Mouse (Mus musculus): ENCODE results near the gene Sema6d. TPM values are rescaled to one million over a fixed set of nuclear protein-coding genes. Genes with fewer than 3 reads are reported as not detected.

Gene Sema6d
- total RNA-seq, 2 experiments from 2014 or later: 50.6 to 77.6 TPM

DNA sequence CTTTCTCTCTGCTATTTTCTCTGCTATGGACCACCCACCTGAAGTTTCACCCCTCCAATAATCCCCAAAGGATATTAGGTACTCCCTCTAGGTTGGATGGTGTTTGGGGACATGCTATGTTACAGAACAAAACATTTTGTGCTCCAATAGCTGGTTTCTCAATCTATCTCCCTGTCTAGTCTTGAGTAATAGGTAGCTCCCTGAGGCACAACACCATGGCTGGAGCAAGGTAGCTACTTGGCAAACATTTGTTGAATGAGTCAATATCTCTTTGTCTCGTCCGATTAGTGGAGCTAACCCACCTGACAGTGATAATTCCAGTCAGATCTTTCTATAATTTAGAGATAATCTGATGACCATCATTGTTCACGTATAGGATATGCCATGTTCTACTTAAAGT is 437.9 kb downstream of the Sema6d start:
- no peak for DNase-seq (ENCODE audit: extremely low spot score in 1 of 2, low spot score in 1 of 2)

DNA sequence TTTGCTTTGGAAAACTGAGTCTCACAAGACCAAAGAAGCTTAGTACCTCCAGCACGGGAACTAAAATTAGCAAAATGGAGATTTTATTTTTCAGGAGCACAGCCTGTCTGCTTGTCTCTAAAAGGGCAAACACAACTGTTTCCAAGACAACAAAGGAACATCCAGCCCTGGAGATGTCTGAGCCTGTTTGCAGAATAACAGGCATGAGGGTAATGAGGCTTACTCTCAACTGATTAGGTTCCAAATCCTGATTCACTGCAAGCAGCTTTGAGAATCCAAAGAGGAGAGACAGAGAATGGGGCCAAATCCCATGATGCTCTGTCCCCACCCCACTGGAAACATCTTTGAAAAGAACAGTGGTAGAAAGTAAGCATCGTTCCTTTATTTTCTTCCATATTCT is 440.7 kb downstream of the Sema6d start:
- no peak for DNase-seq (ENCODE audit: extremely low spot score in 1 of 2, low spot score in 1 of 2)

DNA sequence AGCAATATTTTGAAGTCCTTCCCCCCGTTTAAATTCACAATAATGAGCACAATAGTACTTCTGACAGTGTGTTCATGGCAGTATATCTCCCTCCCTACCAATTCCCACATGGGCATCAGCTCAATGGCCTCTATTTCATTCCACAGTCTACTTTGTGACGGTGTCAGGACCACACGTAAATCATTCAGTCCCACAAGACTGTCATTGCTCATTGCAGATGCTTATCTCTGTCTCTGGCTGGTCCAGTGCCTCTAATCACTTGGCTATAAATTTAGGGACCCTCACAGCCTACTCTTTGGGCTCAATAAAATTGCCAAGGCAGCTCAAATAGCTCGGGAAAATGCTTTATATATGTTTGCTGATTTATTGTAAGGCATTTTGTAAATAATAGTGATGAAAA is 441.3 kb downstream of the Sema6d start:
- DNase-seq (ENCODE audit: extremely low spot score in 1 of 2, low spot score in 1 of 2): no peak

DNA sequence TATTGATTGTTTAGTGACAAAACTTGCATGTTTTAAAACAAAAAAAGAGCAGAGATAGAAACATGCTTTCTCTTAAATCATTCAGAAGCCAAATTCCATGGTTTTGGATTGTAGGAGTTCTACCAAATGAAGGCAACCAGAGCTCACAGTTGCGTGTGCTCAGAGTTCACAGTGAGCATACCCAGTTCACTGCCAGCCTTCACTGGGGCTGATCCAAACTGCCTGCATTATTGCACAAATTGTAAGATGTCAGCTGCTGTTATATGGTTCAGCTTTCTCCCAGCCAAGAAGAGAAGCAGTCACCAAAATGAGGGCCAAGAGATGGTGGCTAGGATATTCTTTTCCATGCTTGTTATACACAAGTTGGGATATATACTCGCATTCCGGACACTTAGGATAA is 443.1 kb downstream of the Sema6d start:
- DNase-seq (ENCODE audit: extremely low spot score in 1 of 2, low spot score in 1 of 2): no peak

DNA sequence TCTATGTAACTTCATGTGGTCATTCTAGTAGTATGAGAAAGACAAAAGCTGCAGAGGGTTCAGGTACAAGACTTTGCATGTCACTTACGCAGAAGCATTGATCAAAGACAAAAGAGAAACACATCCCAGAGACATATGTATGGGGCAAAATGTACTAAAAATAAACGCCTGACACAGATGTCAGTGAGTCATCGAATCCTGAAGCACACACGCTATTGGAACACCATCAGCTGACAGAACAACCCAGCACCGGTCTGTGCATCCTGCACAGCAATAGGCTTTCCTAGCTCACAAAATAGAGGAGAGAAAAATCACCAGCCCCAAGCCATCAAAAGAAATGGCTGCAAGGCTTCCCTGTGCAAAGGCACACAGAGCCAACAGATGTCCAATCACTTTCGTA is 443.8 kb downstream of the Sema6d start:
- DNase-seq (ENCODE audit: extremely low spot score in 1 of 2, low spot score in 1 of 2): no peak

DNA sequence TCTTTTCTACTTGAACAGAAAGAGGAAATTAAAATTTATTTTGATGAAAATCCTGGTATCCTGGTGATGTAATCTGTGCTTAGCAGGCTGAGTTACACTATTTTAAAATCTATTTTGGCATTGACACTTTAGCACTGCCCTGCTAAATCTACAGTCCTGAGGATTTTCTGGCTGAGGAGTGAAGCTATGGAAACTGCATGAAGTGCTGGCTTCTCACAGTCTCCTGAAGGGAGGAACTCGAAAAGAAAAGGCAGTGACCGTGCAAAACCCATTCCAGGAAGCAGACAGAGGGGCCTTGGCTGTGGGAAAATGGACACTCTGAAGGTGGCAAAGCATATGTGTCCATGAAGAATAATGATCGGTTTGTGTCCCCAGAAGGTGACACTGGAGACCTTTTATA is 460.5 kb downstream of the Sema6d start:
- DNase-seq (ENCODE audit: extremely low spot score in 1 of 2, low spot score in 1 of 2): no peak

DNA sequence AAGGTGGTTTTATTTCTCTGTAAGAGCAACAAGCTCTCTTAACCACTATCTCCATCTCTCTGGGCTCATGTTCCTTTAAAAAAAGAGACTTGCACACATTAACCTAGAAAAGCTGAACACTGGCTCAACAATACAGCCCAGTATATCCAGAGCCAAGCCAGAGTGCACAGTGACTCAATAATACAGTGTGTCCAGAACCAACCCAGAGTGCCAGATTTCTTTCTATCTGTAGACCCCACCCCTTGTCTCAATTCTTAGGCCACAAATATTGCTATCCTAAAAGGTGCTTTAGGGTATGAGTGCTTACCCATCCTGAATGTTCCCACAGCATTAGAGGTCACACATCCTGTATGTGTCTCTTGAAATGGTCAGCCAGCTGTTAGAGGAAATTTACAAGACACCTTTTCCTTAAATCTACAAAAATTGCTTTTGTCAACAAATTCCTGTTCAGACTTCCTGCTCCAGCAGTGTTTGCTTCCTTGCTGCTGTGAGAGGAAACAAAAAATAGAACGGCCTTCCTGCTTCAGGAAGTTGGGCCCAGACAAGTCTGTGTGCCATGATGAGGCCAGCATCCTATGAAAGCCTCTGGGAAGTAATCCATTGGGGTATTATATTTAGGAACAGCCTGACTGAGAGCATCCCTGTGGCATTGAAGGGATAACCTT is 465.1 kb downstream of the Sema6d start:
- no peak for DNase-seq (ENCODE audit: extremely low spot score in 1 of 2, low spot score in 1 of 2)

DNA sequence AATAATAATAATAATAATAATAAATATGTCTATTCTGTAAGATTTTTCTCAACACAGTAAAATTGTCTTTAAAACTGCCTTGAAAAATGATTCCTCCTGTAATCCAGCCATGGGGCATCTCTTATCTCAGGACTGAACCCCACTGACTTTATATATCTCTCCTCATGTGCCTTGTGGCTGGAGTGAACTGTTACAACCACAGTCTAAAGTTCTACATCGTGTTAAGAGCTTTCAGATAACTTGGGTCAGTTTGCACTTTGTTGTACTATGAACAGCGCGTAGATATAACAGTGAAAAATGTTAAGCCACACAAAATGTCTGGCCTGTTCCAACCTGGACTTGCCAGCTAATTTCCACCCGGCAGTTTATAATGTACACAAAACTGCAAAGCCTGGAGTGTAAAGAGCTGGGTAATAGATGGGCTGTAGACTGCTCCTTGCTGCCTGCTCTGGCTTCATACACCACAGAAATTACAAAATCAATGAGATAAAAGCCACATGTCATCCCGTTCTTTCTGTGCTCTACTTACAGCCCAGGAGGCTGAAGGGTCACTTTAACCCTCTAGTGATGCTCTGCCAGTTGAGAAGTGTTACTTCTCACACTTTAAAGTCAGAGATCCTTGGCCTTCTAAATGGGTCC is 467.2 kb downstream of the Sema6d start:
- no peak for DNase-seq (ENCODE audit: extremely low spot score in 1 of 2, low spot score in 1 of 2)

DNA sequence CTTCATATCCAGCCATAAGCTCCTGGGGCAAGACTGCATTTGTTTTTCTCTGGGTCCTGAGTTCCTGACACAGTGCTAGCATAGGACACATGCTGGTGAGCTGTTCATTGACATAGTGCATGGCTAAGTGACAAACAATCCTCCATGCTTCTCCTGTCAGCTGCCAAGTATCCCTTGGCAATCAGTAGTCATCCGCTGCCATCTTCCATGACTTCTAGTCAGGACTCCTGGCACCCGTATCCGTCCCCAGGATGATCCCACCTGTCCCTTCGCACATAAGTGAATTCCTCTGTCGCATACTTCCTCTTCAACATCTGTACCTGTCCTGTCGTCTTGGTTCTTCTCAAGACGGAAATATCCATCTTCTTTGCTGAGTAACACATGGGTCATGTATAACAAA is 468.3 kb downstream of the Sema6d start:
- DNase-seq (ENCODE audit: extremely low spot score in 1 of 2, low spot score in 1 of 2): no peak

DNA sequence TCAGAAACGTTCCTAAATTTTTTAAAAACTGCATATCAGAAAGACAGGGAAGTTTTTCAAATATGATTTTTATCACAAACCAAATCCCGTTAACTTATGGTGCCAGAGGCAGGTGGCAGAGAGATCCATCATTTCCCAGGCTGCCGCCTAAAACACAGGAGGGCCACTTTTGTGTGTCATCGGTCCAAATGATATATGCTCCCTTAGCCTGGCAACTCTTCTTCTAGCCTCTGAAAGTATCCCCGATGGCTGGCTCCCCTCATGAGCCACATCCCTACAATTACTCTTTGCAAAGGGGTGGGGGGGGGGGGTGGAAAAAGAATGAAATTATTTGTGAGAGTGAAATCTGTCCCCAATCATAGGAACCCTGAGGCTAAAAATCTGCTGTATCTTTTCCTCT is 471.9 kb downstream of the Sema6d start:
- no peak for DNase-seq (ENCODE audit: extremely low spot score in 1 of 2, low spot score in 1 of 2)

DNA sequence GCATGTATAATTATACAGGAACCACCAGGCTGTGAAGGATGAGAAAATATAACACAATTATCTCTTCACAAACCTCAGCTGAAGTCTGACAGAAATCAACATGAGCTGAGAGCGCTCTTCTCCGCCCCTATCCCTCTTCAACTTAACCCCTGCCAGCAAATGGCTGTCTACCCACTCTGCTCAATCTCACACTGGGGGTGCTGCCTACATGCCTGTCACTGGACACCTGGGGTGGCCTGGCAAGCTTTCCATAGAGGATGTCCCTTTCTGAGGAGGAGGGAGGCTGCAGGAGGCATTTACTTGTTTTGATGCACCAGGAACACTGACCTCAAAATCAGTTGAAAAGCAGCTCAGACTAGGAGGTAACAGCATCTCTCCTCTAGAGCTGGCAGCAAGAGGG is 472.3 kb downstream of the Sema6d start:
- no peak for DNase-seq (ENCODE audit: extremely low spot score in 1 of 2, low spot score in 1 of 2)

DNA sequence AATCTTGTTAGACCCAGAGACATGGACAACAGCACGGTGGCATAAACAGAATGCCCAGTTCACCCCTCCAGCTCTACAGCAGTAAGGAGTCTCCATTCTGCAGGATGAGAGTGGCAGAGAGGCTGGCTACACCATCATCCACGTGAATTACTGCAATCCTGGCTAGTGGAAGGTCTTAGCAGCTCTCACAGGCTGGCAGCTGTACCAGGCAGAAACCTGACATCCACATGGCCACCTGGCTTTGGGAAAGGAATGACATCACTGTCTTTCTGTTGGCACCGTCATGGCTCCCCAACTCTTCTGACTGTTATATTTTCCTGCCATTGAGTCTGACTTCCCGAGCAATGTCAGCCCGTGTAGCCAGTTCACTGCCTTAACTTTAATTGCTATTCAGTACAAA is 474.0 kb downstream of the Sema6d start:
- DNase-seq (ENCODE audit: extremely low spot score in 1 of 2, low spot score in 1 of 2): no peak

DNA sequence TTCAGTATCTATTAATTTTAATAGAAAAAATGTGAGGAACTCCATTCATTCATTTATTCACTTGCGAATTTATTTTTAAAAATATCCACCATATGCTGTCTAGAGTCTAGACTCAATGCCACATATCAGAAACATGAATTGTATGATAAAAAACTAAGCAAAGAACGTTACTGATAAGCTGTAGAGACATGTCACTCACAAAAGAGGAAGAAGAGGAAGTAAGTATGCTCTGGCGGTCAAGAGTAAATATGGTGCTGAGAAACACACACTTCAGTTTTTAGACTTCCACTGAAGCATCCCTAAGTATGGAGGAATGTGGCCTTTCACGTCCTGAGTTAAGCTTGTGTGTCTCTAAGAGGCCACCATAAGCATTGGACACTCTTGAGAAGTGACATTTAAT is 484.0 kb downstream of the Sema6d start:
- no peak for DNase-seq (ENCODE audit: extremely low spot score in 1 of 2, low spot score in 1 of 2)

DNA sequence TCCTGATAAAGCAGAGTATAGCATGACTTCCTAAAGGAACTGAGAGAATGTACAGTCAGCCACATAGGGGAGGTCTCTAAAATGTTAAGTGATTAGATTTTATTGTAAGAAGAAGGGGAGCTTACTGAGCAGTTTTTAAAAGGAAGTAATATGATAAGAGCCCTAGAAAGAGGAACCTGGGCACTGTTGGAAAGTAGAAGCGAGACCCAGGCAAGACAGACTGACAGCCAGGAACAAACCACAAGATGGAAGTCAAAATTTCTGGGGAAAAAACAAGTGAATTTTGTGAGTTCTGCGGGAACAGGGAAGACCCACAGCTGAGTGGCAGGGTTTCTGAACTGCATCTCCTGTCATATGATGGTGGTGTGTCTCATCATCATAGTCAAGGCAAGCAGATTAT is 486.3 kb downstream of the Sema6d start:
- no peak for DNase-seq (ENCODE audit: extremely low spot score in 1 of 2, low spot score in 1 of 2)

DNA sequence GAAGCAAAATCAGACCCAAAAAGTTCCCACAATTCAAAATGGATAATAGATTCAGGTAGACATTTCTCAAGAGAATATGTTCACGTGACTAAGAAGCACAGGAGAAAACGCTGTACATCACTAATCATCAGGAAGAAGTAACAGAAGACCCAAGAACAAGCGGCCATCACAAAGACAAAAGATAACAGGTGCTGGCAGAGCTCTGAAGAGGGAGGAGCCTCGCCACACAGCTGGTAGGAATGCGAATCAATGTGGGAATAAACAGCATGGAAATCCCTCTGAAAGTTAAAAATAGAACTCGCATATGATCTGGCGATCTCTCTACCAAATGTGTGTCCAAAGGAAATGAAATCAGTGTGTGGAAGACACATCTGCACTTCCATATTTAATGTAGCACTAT is 493.8 kb downstream of the Sema6d start:
- DNase-seq (ENCODE audit: extremely low spot score in 1 of 2, low spot score in 1 of 2): no peak

DNA sequence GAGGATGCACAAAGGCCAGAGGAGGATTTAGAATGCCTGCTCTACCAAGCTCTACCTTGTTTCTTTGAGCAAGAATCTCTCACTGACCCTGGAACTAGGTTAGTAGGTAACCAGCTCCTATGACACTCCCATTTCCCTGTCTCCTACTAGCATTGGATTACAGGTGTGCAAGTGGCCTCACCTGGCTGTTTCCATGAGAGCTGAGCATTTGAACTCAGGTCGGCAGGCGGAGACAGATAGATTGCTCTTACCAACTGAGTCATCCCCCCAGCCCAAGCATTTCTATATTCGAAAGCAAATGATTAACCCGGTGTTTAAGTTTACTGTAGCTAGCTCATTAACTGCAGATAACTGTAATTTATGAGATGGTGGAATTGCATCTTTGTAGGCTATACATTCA is 503.0 kb downstream of the Sema6d start:
- no peak for DNase-seq (ENCODE audit: extremely low spot score in 1 of 2, low spot score in 1 of 2)

DNA sequence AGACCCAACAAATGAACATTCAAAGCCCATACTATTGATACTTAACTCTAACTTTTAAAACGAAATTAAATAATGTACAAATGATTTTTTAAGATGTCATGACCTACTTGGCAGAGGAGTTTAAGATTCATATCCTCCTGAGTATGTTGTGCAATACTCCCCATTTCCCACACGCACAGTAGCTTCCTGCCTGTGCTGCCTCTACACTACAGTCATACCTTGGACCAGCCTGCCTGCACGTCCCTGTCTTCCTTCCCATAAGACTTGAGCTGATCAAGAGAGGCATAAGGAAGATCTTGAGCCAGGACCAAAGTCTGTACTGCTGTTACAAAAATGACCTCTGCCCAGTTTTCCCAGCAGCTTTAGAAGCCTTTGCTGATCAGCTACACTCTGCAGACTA is 509.2 kb downstream of the Sema6d start:
- DNase-seq (ENCODE audit: extremely low spot score in 1 of 2, low spot score in 1 of 2): no peak

DNA sequence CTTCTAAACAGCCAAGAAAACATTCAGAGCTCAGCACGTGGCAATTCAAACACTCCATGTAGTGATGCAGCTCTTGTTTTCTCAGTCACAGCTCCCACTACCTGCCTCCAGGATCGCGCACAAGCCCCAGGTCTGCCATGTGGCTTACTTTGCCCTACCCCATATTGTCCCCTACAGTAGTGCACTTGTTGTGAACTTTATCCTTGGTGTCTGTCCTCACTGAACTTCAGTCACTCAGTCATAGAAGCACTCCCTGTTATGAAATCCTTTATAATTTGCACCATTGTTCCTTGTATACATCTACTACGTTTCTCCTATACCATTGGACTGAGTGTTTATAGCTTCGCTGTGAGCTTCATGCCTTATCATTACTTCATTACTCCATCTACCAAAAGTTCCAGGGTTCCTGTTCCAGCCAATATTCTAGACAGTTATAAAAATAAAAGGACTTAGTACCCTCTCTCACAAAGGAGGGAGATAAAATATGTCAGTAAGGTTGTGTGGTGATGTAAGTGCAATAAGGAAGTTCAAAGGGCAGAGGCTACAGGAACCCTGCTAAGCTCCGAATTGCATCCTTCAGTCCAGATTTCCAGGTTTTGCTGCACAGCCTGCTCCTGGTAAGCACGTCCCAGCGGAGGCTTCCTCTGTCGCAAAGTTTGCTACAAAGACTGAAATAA is 512.1 kb downstream of the Sema6d start:
- DNase-seq (ENCODE audit: extremely low spot score in 1 of 2, low spot score in 1 of 2): no peak

DNA sequence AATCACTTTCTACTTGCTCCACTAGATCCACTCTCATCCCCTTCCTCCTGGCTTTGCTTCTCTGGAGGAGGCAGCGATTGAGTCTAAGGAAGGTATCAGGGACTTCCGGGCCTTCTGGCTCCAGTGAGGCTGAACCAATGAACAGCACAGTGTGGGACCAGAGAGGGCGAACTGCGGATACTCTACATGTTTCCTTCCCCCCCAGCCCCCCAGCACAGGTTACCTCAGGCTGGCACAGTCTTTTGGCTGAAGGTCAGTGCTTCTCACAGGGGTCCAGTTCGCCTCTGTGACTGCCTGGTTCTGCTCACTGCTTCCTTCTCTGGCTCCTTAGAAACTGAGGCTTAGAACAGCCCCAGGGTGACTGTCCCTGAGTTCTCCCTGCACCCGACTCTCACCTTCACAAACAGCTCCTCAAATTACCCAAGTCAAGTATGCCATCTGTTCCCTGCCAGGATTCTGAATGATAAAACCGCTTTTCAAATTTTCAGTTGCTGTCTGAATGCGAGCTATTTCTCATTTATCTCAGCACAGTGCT is 512.7 kb downstream of the Sema6d start:
- DNase-seq (ENCODE audit: extremely low spot score in 1 of 2, low spot score in 1 of 2): no peak

DNA sequence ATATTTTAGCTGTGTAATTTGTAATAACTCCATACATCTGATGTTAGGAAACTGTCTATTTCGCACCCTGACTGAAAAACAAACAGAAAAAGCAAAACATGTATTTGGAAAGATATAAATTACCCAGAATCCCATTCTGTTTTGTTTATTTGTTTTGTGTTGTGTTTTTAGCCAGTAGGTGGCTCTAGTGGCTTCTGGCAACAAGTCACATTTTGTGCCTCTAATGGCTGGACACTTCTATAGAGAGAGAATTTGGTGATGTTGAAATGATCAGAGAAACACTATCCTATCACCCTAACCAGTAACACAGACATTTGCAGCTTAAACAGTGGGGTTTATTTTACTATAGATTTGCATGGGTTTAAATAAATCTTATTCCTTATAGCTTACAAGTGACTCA is 515.6 kb downstream of the Sema6d start:
- no peak for DNase-seq (ENCODE audit: extremely low spot score in 1 of 2, low spot score in 1 of 2)

DNA sequence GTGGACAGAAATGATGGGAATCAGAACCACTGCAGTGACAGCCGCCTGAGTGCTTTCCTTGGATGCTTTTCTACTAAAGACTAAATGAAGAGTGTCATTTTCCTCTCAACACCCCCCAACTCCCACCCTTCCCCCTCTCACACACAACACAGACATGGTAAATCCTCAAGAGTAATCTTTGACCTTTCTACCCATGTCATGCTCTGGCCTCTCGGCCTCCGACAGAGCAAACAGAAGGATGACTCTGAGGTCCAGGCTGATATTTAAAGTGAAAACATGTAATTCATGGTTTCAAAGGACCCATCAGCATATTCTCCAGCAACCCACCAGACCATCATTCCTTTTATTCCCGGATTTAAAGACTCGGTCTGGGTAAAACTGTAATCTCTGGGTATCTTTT is 518.2 kb downstream of the Sema6d start:
- DNase-seq (ENCODE audit: extremely low spot score in 1 of 2, low spot score in 1 of 2): no peak

DNA sequence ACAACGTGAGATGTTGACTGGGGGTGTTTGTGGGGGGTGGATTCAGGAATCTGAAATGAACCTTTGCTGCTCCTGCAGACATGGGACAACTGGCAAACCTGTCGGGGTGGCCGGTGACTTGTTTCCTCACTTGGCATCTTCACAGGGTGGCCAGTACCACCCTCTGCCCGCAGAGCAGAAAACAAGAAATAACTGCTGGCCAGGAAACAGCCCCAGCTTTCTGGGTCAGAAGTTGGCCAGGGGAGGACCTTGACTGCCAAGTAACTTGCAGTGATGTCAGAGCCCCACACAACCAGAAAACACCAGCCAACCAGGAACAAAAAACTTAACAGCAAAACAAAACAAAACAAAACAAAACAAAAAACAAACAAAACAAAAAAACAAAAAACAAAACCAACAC is 518.8 kb downstream of the Sema6d start:
- no peak for DNase-seq (ENCODE audit: extremely low spot score in 1 of 2, low spot score in 1 of 2)
